Mouse (Mus musculus) liver, embryonic 12.5 days (tissue): ENCODE measurements around the gene Stard9. TPM values are rescaled to one million over a fixed set of nuclear protein-coding genes. Genes with fewer than 3 reads are reported as not detected.
"Not testable (repeated sequence)": the region's sequence is repeated elsewhere in the genome, so short reads cannot be mapped to it uniquely, and the experiment has no call there.

Source experiments
- ATAC-seq: fragments of 200-750 bp; cut with Nextera tagmentation; 2 replicates; pipeline ENCODE4 v1.8.0; 2017; ENCODE audit warnings: moderate number of reproducible peaks, mild to moderate bottlenecking, moderate library complexity
- H3K27ac ChIP-seq: fragments of 300-500 bp; sonication (generic); 2 replicates; pipeline ENCODE4 v1.5.1; 2016; ENCODE audit warnings: mild to moderate bottlenecking
- H3K27me3 ChIP-seq: fragments of 300-500 bp; sonication (generic); replicated peaks from 2 replicates; pipeline ENCODE4 v1.6.1; 2016; ENCODE audit warnings: mild to moderate bottlenecking, moderate library complexity
- H3K36me3 ChIP-seq: fragments of 300-500 bp; sonication (generic); 2 replicates; pipeline ENCODE4 v1.6.1; 2016; ENCODE audit warnings: mild to moderate bottlenecking, moderate library complexity
- H3K4me1 ChIP-seq: fragments of 300-500 bp; sonication (generic); 2 replicates; pipeline ENCODE4 v1.6.1; 2016
- H3K4me2 ChIP-seq: fragments of 300-500 bp; sonication (generic); 2 replicates; pipeline ENCODE4 v1.6.1; 2016; ENCODE audit warnings: mild to moderate bottlenecking, moderate library complexity
- H3K4me3 ChIP-seq: fragments of 300-500 bp; sonication (generic); 2 replicates; pipeline ENCODE4 v1.5.1; 2016; ENCODE audit warnings: mild to moderate bottlenecking, moderate library complexity
- H3K9ac ChIP-seq: fragments of 300-500 bp; sonication (generic); 2 replicates; pipeline ENCODE4 v1.6.1; 2016; ENCODE audit warnings: mild to moderate bottlenecking, moderate library complexity
- H3K9me3 ChIP-seq: fragments of 300-500 bp; sonication (generic); replicated peaks from 2 replicates; pipeline ENCODE4 v1.6.1; 2016; ENCODE audit warnings: mild to moderate bottlenecking, moderate library complexity
- WGBS: fragments of 180-500 bp; shearing (Covaris S2); methylation state at CpG from one replicate; pipeline ENCODE4 v1.1.7; 2016; ENCODE audit not compliant: insufficient replicate concordance; 5-methylcytosine and 5-hydroxymethylcytosine counted together
- polyA plus RNA-seq: library from polyadenylated mRNA; unstranded; fragments of >200 nt; fragmentation: Nextera tagmentation; extraction: Ambion mirVana; gene quantifications from 2 replicates; pipeline ENCODE4 v1.2.1, GENCODE M21; 2016

Stard9 gene
- polyA plus RNA-seq, 1 experiment from 2014 or later = 1.4 TPM

DNA sequence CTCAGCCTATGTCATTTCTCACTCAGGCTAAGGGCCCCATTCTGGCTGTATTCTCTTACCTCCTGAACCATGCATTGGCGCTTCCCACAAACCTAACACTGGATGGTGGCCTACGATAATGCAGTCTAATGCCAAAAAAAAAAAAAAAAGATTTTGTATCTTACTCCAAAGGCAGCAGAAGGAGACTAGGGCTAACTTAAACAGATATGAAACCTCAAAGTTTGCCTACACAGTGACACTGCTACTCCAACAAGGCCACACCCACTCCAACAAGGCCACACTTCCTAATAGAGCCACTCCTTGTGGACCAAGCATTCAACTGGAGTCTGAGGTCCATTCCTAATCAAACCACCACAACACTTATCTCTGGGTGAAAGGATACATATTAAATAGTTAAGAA lies 27.8 kb downstream of the Stard9 start:
- no peaks in the 10 kb centered on the region for H3K9me3 ChIP-seq
- no peaks in the 10 kb centered on the region for H3K36me3 ChIP-seq
- H3K4me1 ChIP-seq = peaks cover 65% of the 10 kb centered on the region
- no peak overlapping the region for H3K9ac ChIP-seq
- H3K27ac ChIP-seq = no peak overlapping the region
- peak; percentile 67 for ATAC-seq
- 17% methylated on average over 2 of the region's 2 CpGs for WGBS
- no peak overlapping the region for H3K4me2 ChIP-seq
- H3K4me3 ChIP-seq = no peak overlapping the region
- H3K27me3 ChIP-seq = no peaks in the 10 kb centered on the region; the same call in 1 of the 2 replicates

DNA sequence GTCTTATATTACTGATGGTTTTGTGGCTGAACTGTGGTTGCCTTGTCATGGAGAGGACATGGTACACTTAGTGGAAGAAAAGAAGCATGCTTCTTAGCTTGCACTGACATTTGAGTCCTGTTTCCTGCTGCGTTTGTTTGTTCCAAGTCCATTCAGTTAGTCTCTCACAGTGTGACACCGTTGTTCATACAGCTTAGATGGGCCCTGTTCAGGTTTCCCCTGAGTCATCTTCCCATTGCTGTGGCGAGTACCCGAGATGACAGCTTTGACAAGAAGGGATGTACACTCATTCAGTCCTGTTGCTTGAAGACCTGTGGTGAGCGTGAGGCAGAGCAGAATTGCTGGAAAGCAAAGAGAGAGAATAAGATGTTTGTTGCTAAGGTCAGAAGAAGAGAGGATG lies 29.6 kb downstream of the Stard9 start:
- no peak overlapping the region for H3K4me2 ChIP-seq
- H3K27me3 ChIP-seq = no peaks in the 10 kb centered on the region
- WGBS = 24% methylated on average over 5 of the region's 5 CpGs
- no peak for ATAC-seq
- H3K27ac ChIP-seq = no peak overlapping the region
- H3K36me3 ChIP-seq = no peaks in the 10 kb centered on the region
- no peak overlapping the region for H3K9ac ChIP-seq
- H3K4me1 ChIP-seq = peaks cover 59% of the 10 kb centered on the region
- H3K9me3 ChIP-seq = no peaks in the 10 kb centered on the region
- no peak overlapping the region for H3K4me3 ChIP-seq

DNA sequence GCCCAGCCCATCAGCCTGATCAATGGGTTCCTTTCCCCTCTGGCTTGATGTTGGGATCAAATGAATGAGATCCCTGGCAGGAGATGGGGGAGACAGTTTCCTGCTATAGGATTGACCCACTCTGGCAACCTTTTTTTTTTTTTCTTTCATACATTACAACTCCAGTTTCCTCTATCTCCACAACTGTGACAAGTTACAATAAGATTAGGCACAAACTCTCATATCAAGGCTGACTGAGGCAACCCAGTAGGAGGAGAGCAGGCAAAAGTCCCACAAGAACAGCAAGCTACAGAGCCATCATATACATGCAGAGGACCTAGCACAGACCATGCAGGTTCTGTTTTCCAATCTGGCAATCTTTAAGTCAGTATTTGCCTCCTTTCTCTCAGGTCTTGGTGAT lies 30.4 kb downstream of the Stard9 start:
- Histone ChIP-seq H3K4me3 (no peak overlapping the region), H3K27me3 (no peaks in the 10 kb centered on the region), H3K9me3 (no peaks in the 10 kb centered on the region), H3K9ac (no peak overlapping the region), H3K4me2 (no peak overlapping the region), H3K4me1 (peaks cover 59% of the 10 kb centered on the region), H3K27ac (no peak overlapping the region), H3K36me3 (no peaks in the 10 kb centered on the region)
- ATAC-seq = no peak

DNA sequence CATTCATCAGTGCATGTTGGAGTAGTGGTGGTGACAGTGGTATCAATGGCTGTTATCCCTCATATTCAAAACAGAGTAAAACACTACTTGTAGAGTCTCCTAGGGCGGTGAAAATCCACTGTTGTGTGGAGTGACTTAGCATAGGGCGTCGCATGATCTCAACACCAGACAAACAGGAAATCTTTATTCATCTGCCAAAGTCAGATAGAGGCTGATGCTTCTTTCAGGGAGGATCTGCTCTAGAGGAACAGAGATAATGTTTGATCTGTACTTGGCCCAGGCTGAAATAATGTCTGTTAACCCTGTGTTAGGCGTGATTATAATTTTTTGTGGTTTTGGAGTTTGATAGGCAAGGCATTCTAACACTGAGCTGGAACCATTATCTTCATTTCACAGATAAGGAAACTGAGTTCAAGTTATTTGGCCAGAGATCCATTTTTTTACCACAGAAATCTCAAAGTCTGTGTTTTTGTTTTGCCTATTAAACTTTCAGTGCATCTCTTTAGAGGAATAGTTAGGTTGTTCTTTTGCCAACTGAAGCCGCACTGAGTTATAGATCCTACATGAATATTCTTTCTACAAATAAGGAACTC lies 31.7 kb downstream of the Stard9 start:
- no peaks in the 10 kb centered on the region for H3K9me3 ChIP-seq

DNA sequence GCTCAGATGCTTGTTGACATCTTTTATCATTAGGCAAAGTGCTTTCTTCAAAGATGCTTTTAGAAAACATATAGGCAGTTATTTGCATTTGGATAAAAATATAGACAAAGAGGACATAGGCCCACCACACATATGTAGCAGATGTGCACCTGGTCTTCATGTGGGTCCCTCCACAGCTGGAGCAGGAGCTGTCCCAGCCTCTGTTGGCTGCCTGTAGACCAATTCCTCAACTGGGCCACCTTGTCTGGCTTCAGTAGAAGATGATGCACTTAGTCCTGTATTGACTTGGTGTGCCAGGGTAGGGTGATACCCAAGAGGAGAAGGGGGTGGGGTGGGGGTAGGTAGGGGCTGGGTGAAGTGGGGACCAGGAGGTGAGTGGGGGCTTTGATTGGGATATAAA lies 33.8 kb downstream of the Stard9 start:
- H3K4me1 ChIP-seq = peaks cover 35% of the 10 kb centered on the region
- H3K9ac ChIP-seq = no peak overlapping the region
- H3K36me3 ChIP-seq = no peaks in the 10 kb centered on the region
- no peak for ATAC-seq
- no peak overlapping the region for H3K4me2 ChIP-seq
- H3K4me3 ChIP-seq = no peak overlapping the region
- no peaks in the 10 kb centered on the region for H3K9me3 ChIP-seq
- 0 out of 2 replicates have a peak, but pooled peaks cover 5% of the 10 kb centered on the region for H3K27me3 ChIP-seq
- H3K27ac ChIP-seq = no peak overlapping the region

More for the DNA sequence above, 31.7 kb downstream of the Stard9 start:
- ATAC-seq = peak; percentile 82
- Histone ChIP-seq H3K4me2 (peak overlapping the region; percentile 38), H3K4me3 (no peak overlapping the region), H3K9ac (no peak overlapping the region), H3K4me1 (peaks cover 56% of the 10 kb centered on the region), H3K27me3 (no peaks in the 10 kb centered on the region), H3K36me3 (no peaks in the 10 kb centered on the region), H3K27ac (no peak overlapping the region)
- 23% methylated on average over 5 of the region's 5 CpGs for WGBS

DNA sequence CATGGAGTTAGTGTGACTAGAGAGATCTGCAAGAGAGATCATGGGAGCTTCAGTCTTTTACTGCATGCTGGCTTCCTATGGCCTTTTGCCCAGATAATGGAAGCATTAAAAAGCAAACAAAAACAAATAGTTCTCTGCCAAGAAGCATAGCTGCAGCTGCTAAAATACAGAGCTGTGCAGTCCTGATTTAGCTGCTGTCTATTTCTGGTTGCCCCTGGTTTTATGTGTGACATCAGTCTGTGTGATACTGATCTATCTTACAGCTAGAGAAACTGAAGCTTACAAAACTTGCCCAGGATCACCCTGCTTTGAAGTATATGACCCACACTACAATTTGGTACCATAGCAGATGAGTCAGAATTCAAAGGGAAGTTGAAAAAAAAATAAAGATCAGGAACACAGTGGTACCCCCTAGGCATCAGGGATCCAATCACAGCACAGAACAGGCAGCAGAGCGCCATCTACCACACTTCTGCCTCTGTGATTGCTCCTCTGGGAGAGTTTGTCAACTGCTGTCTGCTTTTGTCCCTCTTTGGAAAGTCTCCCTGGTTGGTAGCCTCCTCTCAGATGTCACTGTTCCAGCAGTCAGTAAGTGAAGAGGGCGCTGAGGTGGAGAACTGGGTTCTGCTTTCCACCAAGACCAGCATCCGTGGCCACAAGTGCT lies 34.7 kb downstream of the Stard9 start:
- Histone ChIP-seq H3K4me1 (peaks cover 29% of the 10 kb centered on the region), H3K9ac (no peak overlapping the region), H3K27me3 (peaks cover 5% of the 10 kb centered on the region; the same call in 1 of the 2 replicates), H3K4me3 (no peak overlapping the region), H3K27ac (no peak overlapping the region), H3K4me2 (no peak overlapping the region), H3K36me3 (no peaks in the 10 kb centered on the region), H3K9me3 (no peaks in the 10 kb centered on the region)
- 72% methylated on average over 3 of the region's 3 CpGs for WGBS
- no peak for ATAC-seq

DNA sequence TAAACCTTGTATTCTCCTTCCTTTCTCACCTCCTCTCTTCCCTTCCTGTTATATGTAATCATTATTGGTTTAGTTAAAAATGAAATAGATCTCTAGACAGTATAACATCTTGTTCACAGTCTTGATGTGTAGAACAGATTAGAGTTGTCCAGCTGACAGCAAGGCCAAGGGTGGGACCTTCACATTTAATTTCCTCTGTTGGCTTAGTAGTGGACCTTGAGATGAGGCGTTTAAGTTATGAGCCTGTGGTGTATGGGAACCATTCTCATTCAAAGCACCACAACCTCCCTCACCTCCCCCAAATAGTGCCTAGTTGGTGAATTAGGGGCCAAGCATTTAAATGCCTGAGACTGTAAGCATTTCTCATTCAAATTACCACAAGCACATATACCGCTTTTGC lies 38.5 kb downstream of the Stard9 start:
- WGBS = 55% methylated on average over 2 of the region's 2 CpGs
- H3K4me1 ChIP-seq = no peaks in the 10 kb centered on the region

DNA sequence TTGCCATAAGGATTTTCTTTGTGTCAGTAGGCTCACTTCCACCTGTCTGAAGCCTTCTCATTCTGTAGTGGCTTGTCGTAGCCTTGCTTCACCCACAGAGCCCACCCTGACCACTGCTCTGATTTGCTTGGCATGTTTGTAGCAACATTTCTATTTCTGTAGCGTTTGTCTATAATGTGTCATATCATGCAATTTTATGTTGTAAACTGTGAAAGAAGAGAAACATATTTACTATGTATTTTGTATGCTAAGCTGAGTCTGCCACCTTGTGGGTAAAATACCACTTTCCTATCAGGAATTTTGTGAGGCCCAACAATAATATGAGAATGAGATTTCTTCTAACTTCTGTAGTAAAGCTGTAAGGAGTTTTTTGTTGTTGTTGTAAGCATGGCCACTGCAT lies 41.3 kb downstream of the Stard9 start:
- no peaks in the 10 kb centered on the region for H3K36me3 ChIP-seq
- ATAC-seq = no peak
- H3K4me3 ChIP-seq = no peak overlapping the region
- H3K4me2 ChIP-seq = no peak overlapping the region
- H3K27me3 ChIP-seq = peaks cover 5% of the 10 kb centered on the region; the same call in 1 of the 2 replicates
- no peaks in the 10 kb centered on the region for H3K9me3 ChIP-seq
- no peak overlapping the region for H3K9ac ChIP-seq
- H3K27ac ChIP-seq = no peak overlapping the region
- H3K4me1 ChIP-seq = no peaks in the 10 kb centered on the region
- 55% methylated on average over 2 of the region's 2 CpGs for WGBS

More for the DNA sequence above, 38.5 kb downstream of the Stard9 start:
- peaks cover 5% of the 10 kb centered on the region; the same call in 1 of the 2 replicates for H3K27me3 ChIP-seq
- H3K4me3 ChIP-seq = no peak overlapping the region
- ATAC-seq = no peak
- no peak overlapping the region for H3K4me2 ChIP-seq
- H3K9me3 ChIP-seq = no peaks in the 10 kb centered on the region
- no peaks in the 10 kb centered on the region for H3K36me3 ChIP-seq
- no peak overlapping the region for H3K27ac ChIP-seq
- no peak overlapping the region for H3K9ac ChIP-seq

DNA sequence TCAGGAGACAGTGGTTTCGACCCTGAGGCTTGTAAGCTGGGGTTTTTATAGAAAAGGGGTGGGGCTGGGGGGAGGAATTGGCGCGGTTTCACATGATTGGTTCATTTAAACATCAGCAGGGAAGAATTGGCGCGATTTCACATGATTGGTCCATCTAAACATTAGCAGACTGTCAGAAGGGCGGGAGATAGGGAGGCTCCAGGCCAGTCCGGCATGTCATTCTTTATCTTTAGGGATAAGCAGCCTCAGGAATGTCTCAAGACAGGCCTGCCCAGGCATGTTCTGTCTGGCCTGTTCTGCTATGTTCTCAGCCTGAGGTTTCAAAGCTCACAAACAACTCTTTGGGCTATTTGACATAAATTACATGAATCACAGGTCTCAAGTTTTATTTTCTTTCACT lies 52.2 kb downstream of the Stard9 start:
- not testable (repeated sequence) for ATAC-seq, H3K9ac ChIP-seq, H3K36me3 ChIP-seq, H3K27ac ChIP-seq, H3K4me3 ChIP-seq, H3K9me3 ChIP-seq, H3K4me2 ChIP-seq, H3K4me1 ChIP-seq, H3K27me3 ChIP-seq
- WGBS = 76% methylated on average over 7 of the region's 7 CpGs

DNA sequence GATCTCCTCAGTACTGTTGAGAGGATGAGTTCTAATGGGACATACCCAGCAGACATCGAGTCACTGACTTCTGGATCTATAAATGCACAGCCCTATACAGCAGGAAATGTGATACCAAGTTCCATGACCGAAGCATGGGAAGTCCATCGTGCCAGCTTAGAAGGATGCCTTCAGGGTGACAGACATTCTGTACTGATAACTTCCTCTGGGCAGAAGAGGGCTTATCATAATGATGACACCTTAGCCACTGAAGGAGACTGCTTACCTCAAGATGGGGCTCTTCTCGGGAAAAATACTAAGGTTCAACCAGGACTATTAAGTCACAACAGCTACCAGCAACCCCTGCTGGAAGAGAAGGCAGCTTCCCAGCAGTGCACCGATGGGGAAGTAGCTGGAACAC lies 68.8 kb downstream of the Stard9 start:
- H3K4me1 ChIP-seq = peaks cover 28% of the 10 kb centered on the region
- no peaks in the 10 kb centered on the region for H3K9me3 ChIP-seq
- H3K4me3 ChIP-seq = no peak overlapping the region
- peak; percentile 89 for ATAC-seq
- H3K27me3 ChIP-seq = no peaks in the 10 kb centered on the region; the same call in 1 of the 2 replicates
- peak overlapping the region; percentile 46; the same call in 1 of the 2 replicates for H3K27ac ChIP-seq
- H3K36me3 ChIP-seq = no peaks in the 10 kb centered on the region; the same call in 1 of the 2 replicates
- peak overlapping the region; percentile 26 for H3K4me2 ChIP-seq
- 26% methylated on average over 5 of the region's 5 CpGs for WGBS
- no peak overlapping the region for H3K9ac ChIP-seq

DNA sequence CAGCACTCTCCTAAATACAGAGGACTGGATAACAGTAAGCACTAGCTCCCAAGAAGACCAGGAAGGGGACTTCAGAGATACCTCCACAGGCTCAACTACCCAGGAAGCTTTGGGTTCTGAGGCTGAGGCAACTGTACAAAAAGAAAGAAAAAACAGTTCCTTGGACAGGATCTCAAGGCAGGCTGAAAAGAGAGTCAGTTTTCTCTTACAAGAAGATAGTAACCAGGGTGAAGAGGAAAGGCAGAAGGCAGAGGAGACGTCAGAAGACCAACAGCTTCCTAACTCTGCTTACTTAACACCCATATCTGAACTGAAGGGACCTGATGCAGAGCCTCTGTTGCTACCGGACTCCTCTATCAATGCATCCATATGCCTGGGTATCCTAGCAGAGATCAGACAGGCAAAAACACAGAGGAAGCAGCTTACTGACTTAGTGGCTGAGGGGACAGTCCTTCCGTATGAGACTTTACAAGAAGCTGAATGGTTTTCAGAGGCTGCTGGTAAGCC lies 71.5 kb downstream of the Stard9 start:
- peaks cover 28% of the 10 kb centered on the region for H3K4me1 ChIP-seq
- no peak overlapping the region for H3K9ac ChIP-seq
- H3K4me3 ChIP-seq = no peak overlapping the region
- H3K36me3 ChIP-seq = no peaks in the 10 kb centered on the region; the same call in 1 of the 2 replicates
- no peak overlapping the region for H3K4me2 ChIP-seq
- no peak overlapping the region for H3K27ac ChIP-seq
- 31% methylated on average over 3 of the region's 3 CpGs for WGBS
- peak; percentile 36; the same call in 1 of the 2 replicates for ATAC-seq
- peaks cover 4% of the 10 kb centered on the region; the same call in 1 of the 2 replicates for H3K27me3 ChIP-seq
- H3K9me3 ChIP-seq = no peaks in the 10 kb centered on the region

DNA sequence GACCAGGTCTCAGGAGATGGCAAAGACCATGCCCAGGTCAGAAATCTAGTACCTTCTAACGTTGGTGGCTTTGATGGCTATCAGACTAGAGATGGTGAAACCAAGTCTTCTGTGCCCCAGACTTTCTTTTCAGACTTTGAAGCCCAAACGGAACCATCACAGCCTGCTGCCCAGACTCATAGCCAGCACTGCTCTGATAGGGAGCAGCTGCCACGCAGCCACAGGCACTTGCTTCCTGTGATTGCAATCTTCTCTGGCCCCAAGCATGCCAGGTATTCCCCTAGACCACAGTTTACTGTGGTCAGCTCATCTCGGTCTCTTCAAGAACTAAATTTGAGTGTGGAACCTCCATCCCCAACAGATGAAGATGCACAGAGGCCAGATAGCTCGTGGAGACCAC lies 73.8 kb downstream of the Stard9 start:
- Histone ChIP-seq H3K9ac (no peak overlapping the region), H3K27ac (no peak overlapping the region), H3K4me3 (no peak overlapping the region), H3K9me3 (no peaks in the 10 kb centered on the region), H3K36me3 (no peaks in the 10 kb centered on the region), H3K4me1 (peaks cover 20% of the 10 kb centered on the region), H3K4me2 (no peak overlapping the region), H3K27me3 (peaks cover 4% of the 10 kb centered on the region; the same call in 1 of the 2 replicates)
- ATAC-seq = no peak
- WGBS = 28% methylated on average over 5 of the region's 5 CpGs
